Mouse (Mus musculus): ENCODE measurements around the gene Mtss1l. TPM values are rescaled to one million over a fixed set of nuclear protein-coding genes. Genes with fewer than 3 reads are reported as not detected.

Gene Mtss1l
- polyA plus RNA-seq, 1 experiment from 2014 or later, result 11.2 TPM

GRCm38 (mm10) chr8:110789571-110789970, 68.3 kb downstream of the Mtss1l start:
- Histone ChIP-seq H3K9me3 (ENCODE audit: control insufficient read depth, low read length) (no peaks in the 10 kb centered on the region), H3K36me3 (ENCODE audit: control insufficient read depth, insufficient read depth, low read length) (no peaks in the 10 kb centered on the region), H3K4me2 (replicated peaks; ENCODE audit: low read depth, low read length) (no peak overlapping the region), H3K9ac (ENCODE audit: low read depth, low read length) (no peak overlapping the region), H3K4me3 (ENCODE audit: low read length) (no peak overlapping the region), H3K27ac (ENCODE audit: low read depth, low read length) (no peak overlapping the region), H3K4me1 (ENCODE audit: control insufficient read depth, insufficient read depth, low read length) (0 out of 2 replicates have a peak, but pooled peaks cover 2% of the 10 kb centered on the region), H3K27me3 (ENCODE audit: control insufficient read depth, insufficient read depth, low read length) (no peaks in the 10 kb centered on the region)
- 45% methylated on average over 12 of the region's 12 CpGs for WGBS
- no peak for ATAC-seq (ENCODE audit: low FRiP score, low TSS enrichment)

GRCm38 (mm10) chr8:110790270-110790669, 69.0 kb downstream of the Mtss1l start:
- 0 out of 2 replicates have a peak, but pooled peaks cover 2% of the 10 kb centered on the region for H3K4me1 ChIP-seq (ENCODE audit: control insufficient read depth, insufficient read depth, low read length)
- ATAC-seq (ENCODE audit: low FRiP score, low TSS enrichment), result no peak
- 61% methylated on average over 6 of the region's 6 CpGs for WGBS
- H3K9me3 ChIP-seq (ENCODE audit: control insufficient read depth, low read length), result no peaks in the 10 kb centered on the region; the same call in 1 of the 2 replicates
- no peak overlapping the region for H3K4me2 ChIP-seq (replicated peaks; ENCODE audit: low read depth, low read length)
- no peak overlapping the region for H3K27ac ChIP-seq (ENCODE audit: low read depth, low read length)
- no peak overlapping the region for H3K4me3 ChIP-seq (ENCODE audit: low read length)
- no peaks in the 10 kb centered on the region for H3K36me3 ChIP-seq (ENCODE audit: control insufficient read depth, insufficient read depth, low read length)
- H3K9ac ChIP-seq (ENCODE audit: low read depth, low read length), result no peak overlapping the region
- no peaks in the 10 kb centered on the region for H3K27me3 ChIP-seq (ENCODE audit: control insufficient read depth, insufficient read depth, low read length)

Other genes with a start within 250 kb of the Mtss1l start
- 21.7 and 32.2 TPM in 2 replicates for gene Vac14, start 102.9 kb upstream of the Mtss1l start, polyA plus RNA-seq (2014; fragmentation: Nextera tagmentation; extraction: Ambion mirVana)
- 0.50 and 1.7 TPM in 2 replicates for gene Il34, start 84.4 kb downstream of the Mtss1l start, polyA plus RNA-seq (2014; fragmentation: Nextera tagmentation; extraction: Ambion mirVana)
- gene Cog4, start 125.1 kb downstream of the Mtss1l start, polyA plus RNA-seq (2014; fragmentation: Nextera tagmentation; extraction: Ambion mirVana), result 40.4 and 69.3 TPM in 2 replicates
- 96.9 and 180 TPM in 2 replicates for gene Sf3b3, start 125.3 kb downstream of the Mtss1l start, polyA plus RNA-seq (2014; fragmentation: Nextera tagmentation; extraction: Ambion mirVana)
- 7.1 and 10.4 TPM in 2 replicates for gene Fuk, start 181.0 kb downstream of the Mtss1l start, polyA plus RNA-seq (2014; fragmentation: Nextera tagmentation; extraction: Ambion mirVana)
- 12.1 and 14.3 TPM in 2 replicates for gene St3gal2, start 198.4 kb downstream of the Mtss1l start, polyA plus RNA-seq (2014; fragmentation: Nextera tagmentation; extraction: Ambion mirVana)

Measured in kidney, embryonic 14.5 days (tissue).